Mouse (Mus musculus): ENCODE data around the gene Piezo1.

- peak; percentile 53 for TF ChIP-seq MAX (IDR thresholded peaks at IDR 0.05)
- TF ChIP-seq CEBPB (IDR thresholded peaks at IDR 0.05; ENCODE audit: low read depth) = peak; percentile 51
- no peak for TF ChIP-seq CTCF (IDR thresholded peaks at IDR 0.05; ENCODE audit: control insufficient read depth, insufficient read depth, insufficient read length)
- TF ChIP-seq USF1 (IDR thresholded peaks at IDR 0.05; ENCODE audit: low read depth) = no peak
Measured at GRCm38 (mm10) chr8:122475580-122476320, 75.4 kb downstream of the Piezo1 start, which contains the start of the genes Rnf166 and Ctu2.
